Mouse (Mus musculus) forebrain, embryonic 10.5 days (tissue): ENCODE results near the gene Erich2. TPM values are rescaled to one million over a fixed set of nuclear protein-coding genes. Genes with fewer than 3 reads are reported as not detected.

Experiments
- DNase-seq: peaks from one replicate; pipeline ENCODE4 v3.0.0-alpha.2; 2017; ENCODE audit warnings: low spot score; ENCODE audit errors: extremely low spot score
- H3K27ac ChIP-seq: fragments of 300-500 bp; sonication (generic); 2 replicates; pipeline ENCODE4 v1.5.1; 2016; ENCODE audit warnings: mild to moderate bottlenecking
- H3K27me3 ChIP-seq: fragments of 300-500 bp; sonication (generic); 2 replicates; pipeline ENCODE4 v1.6.1; 2016; ENCODE audit warnings: mild to moderate bottlenecking; ENCODE audit not compliant: poor library complexity, severe bottlenecking
- H3K36me3 ChIP-seq: fragments of 300-500 bp; sonication (generic); replicated peaks from 2 replicates; pipeline ENCODE4 v1.6.1; 2016; ENCODE audit warnings: mild to moderate bottlenecking, moderate library complexity
- H3K4me1 ChIP-seq: fragments of 300-500 bp; sonication (generic); 2 replicates; pipeline ENCODE4 v1.6.1; 2016
- H3K4me3 ChIP-seq: fragments of 300-500 bp; sonication (generic); 2 replicates; pipeline ENCODE4 v1.5.1; 2016; ENCODE audit warnings: mild to moderate bottlenecking, moderate library complexity
- H3K9me3 ChIP-seq: fragments of 300-500 bp; sonication (generic); 2 replicates; pipeline ENCODE4 v1.6.1; 2016; ENCODE audit warnings: mild to moderate bottlenecking, moderate library complexity
- WGBS: fragments of 180-500 bp; shearing (Covaris S2); methylation state at CpG from one replicate; pipeline ENCODE4 v1.1.7; 2016; 5-methylcytosine and 5-hydroxymethylcytosine counted together
- polyA plus RNA-seq: library from polyadenylated mRNA; unstranded; fragments of >200 nt; fragmentation: Nextera tagmentation; extraction: Ambion mirVana; gene quantifications from 2 replicates; pipeline ENCODE4 v1.2.1, GENCODE M21; 2016

Gene Erich2
- polyA plus RNA-seq, 1 experiment from 2014 or later: 0.56 TPM

DNA sequence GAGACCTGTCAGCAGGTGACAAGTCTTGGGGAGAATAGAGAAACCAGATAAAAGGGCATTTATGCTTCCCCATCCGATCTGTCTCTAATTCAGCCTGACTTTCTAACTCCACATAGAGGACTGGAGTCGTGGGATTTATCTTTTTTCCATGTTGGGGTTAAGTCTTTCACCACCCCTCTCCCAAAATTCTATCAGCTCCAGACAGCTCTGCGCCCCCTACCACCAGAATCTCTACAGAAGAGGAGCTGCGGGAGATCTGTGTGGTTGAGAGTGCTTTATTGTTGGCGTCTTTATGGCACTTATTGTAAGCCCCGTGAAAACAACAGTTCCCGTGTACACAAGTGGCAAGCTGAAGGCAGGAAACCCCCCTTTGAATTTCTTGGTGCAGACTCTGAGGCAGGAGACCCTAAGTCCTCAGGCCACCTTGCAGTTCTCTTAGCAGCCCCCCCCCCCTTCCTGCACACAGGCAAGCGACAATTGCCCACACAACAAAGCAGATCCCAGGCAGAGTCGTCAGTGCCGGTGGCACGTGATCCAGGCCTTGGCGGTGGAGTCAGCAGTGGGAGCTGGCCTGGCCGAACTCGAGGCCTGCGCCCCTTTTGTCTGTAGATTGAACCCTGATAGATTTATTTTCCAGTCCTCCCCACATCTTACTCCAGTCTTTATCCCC is 56.2 kb downstream of the Erich2 start:
- no peaks in the 10 kb centered on the region for H3K9me3 ChIP-seq
- no peaks in the 10 kb centered on the region for H3K36me3 ChIP-seq
- H3K4me1 ChIP-seq: peaks cover 86% of the 10 kb centered on the region
- H3K27me3 ChIP-seq: peaks cover 100% of the 10 kb centered on the region
- 1% methylated on average over 15 of the region's 15 CpGs for WGBS
- H3K4me3 ChIP-seq: peak overlapping the region; percentile 26; the same call in 1 of the 2 replicates
- no peak overlapping the region for H3K27ac ChIP-seq
- peak; percentile 49 for DNase-seq

DNA sequence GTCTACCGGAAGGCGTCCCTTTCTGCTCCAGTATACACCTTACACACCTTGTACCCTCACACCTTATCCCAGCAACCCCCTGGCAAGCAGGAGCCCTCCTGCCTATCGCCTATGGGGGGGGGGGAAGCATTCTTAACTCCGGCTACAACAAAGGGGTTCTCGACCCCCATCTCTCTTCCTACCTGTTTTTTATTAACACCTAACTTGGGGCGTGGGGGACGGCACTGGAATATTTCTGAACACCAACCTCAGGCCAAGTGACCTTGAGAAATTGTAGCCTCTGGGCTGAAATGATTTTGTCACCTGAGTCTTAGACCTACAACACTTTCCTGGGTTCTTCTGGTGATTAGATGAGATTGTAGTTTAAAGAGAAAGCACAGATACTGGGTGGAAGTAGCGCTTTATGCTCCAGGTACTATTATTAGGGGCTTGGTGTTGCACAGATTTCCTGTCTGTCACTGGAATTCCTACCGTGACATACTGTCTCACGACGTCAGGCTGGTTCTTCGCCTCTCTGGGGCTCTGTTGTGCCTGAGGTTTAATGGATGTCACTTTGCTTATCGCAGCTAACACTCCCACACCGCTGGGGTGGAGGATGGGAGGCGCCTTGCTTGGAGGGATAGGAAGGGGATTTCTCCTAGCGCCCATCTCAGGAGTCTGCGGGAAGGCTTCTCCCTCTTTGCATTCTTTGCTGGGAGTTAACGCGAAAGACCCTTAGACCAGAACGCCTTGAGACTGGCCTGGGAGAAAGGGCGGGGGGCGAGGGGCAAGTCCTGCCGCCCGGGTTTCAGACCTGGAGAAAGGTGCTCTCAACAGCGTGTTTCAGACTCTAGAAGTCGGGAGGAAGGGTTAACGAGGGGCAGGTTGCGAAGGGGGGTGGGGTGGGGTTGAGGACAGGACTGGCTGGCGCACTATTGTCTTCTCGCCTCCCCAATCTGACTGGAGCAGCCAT is 57.3 kb downstream of the Erich2 start:
- Histone ChIP-seq H3K27ac (no peak overlapping the region), H3K36me3 (no peaks in the 10 kb centered on the region), H3K4me1 (peaks cover 81% of the 10 kb centered on the region), H3K27me3 (peaks cover 100% of the 10 kb centered on the region), H3K4me3 (peak overlapping the region; percentile 43), H3K9me3 (no peaks in the 10 kb centered on the region)
- WGBS: 2% methylated on average over 30 of the region's 30 CpGs
- DNase-seq: peak; percentile 30

DNA sequence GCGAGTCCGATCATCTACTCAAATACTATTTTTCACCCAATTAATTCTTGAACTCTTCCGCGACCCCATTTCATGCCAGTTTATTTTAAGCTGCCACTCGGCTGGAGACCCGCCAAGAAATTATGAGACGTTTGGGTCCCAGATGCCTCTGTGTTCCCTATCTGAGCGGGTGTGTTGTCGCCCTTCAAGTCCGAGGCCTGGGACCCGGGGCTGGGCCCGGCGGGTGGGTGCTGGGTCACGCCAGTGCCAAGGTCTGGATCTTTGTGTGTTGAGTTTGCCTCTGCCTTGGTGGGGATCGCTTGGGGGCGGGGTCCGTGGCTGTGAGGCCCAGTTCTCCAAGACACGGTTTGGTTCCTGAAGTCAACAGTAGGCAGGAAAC is 58.0 kb downstream of the Erich2 start:
- Histone ChIP-seq H3K27ac (0 out of 2 replicates have a peak overlapping the region, but pooled peaks have one; percentile 15), H3K4me1 (peaks cover 74% of the 10 kb centered on the region), H3K27me3 (peaks cover 100% of the 10 kb centered on the region), H3K36me3 (no peaks in the 10 kb centered on the region), H3K4me3 (peak overlapping the region; percentile 43), H3K9me3 (no peaks in the 10 kb centered on the region)
- 2% methylated on average over 18 of the region's 18 CpGs for WGBS
- peak; percentile 31 for DNase-seq

DNA sequence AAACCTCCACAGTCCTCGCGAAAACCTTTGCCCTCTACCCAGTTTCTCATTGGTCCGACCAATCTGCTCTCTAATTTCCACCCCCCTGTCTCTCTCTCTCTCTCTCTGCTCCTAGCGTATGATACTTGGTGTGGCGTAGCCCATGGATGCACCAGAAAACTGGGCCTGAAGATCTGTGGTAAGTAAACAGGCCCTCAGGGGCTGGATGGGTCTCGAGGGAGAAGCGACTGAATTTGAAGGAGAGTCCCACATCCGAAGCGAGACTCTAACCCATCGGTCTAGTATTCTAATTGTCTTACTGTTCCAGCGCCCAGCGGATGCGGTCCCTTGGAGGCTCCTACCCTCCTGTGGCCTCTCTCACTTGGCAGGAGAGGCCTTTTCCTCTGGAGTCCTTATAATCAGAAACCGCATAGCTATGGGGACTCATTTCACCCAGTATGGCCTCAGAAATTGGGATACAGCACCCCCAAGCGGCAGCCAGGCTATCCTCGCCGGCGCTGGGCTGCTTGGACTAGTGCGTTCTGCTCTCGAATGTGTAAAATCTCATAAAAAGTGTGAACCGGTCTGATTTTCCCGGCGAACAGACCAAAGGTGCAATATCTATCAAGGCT is 58.6 kb downstream of the Erich2 start:
- peak overlapping the region; percentile 43; the same call in 1 of the 2 replicates for H3K4me3 ChIP-seq
- H3K27me3 ChIP-seq: peaks cover 100% of the 10 kb centered on the region
- peaks cover 68% of the 10 kb centered on the region for H3K4me1 ChIP-seq
- DNase-seq: peak; percentile 72
- no peaks in the 10 kb centered on the region for H3K36me3 ChIP-seq
- WGBS: under 1% methylated on average over 23 of the region's 23 CpGs
- no peaks in the 10 kb centered on the region for H3K9me3 ChIP-seq
- 0 out of 2 replicates have a peak overlapping the region, but pooled peaks have one; percentile 15 for H3K27ac ChIP-seq

DNA sequence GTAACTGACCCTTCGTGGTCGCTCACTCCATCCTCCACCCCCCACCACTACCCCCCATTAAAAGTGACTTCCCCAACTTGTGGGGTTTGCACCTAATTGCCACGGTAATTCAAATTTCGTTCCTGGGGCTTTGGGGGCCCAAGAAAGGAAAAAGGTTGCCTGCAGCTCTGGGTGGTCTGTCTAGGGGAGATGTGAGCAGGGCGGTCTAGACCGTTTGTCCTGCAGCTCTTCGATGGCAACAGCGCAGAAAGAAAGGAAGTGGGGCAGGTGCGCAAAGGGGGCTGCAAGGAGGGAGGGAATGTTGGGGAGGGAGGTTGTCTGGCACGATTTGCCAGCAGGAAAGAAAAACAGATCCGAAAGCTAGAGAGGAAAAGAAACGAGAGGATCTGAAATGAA is 59.1 kb downstream of the Erich2 start:
- Histone ChIP-seq H3K4me1 (peaks cover 63% of the 10 kb centered on the region), H3K27ac (no peak overlapping the region)
- under 1% methylated on average over 12 of the region's 12 CpGs for WGBS

DNA sequence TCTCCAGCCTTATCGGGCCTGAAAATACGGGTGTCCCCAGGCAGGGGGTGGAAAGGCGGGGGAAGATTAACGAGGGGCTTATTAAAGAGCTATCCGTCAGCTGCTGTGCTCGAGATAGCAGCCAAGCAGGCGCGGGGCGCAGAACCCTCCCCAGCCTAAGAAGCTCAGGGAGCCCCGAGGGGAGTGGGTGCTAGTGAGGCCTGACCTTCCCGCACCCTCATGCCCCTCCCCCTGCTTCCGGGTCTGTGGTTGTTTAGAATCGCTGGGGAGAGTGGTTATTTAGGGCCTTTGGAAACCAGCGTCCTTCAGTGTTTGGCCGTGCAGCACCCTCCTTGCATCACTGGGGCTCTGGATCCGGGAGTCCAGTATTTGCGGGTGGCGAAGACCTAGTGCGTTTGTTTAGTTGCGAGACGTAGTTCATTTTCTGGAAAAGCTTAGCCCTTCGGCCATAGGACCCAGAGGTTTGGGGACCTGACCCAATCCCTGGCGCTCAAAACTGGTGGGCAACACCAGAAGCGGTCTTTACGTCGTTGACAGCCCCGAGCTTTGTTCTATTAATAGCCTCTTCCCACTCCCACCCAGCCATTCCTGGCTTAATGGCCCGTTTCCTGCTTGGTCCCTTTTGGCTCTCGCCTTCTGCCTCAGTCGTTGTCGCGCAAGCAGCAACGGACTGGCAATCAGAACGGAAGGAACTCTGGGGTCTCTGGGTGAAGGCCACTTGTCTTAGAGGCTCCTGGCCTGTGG is 59.8 kb downstream of the Erich2 start:
- peaks cover 100% of the 10 kb centered on the region for H3K27me3 ChIP-seq
- H3K4me1 ChIP-seq: peaks cover 57% of the 10 kb centered on the region
- WGBS: under 1% methylated on average over 34 of the region's 34 CpGs
- no peak overlapping the region for H3K27ac ChIP-seq
- peak overlapping the region; percentile 43 for H3K4me3 ChIP-seq
- peak; percentile 39 for DNase-seq
- no peaks in the 10 kb centered on the region for H3K9me3 ChIP-seq
- H3K36me3 ChIP-seq: no peaks in the 10 kb centered on the region

More for the DNA sequence above, 59.1 kb downstream of the Erich2 start:
- DNase-seq: peak; percentile 31
- Histone ChIP-seq H3K36me3 (no peaks in the 10 kb centered on the region), H3K27me3 (peaks cover 100% of the 10 kb centered on the region), H3K9me3 (no peaks in the 10 kb centered on the region), H3K4me3 (peak overlapping the region; percentile 43)

DNA sequence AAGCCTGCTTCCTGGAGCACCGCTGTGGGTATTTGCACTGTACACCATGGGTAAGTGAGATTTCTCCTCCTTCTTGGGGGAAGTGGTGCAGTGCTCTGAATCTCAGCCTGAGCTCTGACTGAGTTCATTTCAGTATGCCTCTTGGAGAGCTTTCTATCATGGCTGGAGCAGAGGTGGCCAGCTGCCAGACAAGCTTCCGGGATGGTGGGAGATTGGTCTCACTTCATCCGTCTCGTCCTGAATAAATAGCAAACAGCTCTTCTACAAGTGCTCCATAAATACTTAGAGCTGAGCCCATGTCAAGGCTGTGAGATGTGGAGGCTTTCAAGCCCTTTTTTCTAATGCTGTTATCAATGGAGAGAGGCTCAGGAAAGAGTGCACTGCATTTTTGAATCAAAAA is 63.1 kb downstream of the Erich2 start:
- peaks cover 23% of the 10 kb centered on the region for H3K4me1 ChIP-seq
- H3K36me3 ChIP-seq: no peaks in the 10 kb centered on the region
- no peak overlapping the region for H3K4me3 ChIP-seq
- no peak overlapping the region for H3K27ac ChIP-seq
- H3K9me3 ChIP-seq: no peaks in the 10 kb centered on the region
- DNase-seq: no peak
- H3K27me3 ChIP-seq: peaks cover 81% of the 10 kb centered on the region
- 83% methylated on average over 4 of the region's 4 CpGs for WGBS

DNA sequence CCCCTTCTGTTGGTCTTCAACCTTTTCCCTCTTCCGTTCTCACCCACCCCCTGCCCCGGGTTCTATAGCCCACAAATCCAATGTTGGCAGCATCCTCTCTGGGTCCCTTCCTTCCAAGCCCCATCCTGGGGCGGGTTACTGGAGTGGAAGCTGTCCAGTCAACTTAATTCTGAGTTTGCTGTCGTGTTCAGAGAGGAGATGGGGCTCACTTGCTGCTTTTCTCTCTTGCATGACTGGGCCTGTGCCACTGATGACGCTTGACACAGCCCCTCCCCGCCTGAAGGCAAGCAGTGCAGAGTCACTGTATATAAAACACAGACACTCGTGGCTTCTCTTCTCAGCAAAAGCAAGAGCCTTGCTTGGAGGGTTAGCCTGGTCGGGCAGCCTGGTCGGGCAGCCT is 63.6 kb downstream of the Erich2 start:
- Histone ChIP-seq H3K4me3 (no peak overlapping the region), H3K9me3 (no peaks in the 10 kb centered on the region), H3K4me1 (peaks cover 18% of the 10 kb centered on the region), H3K36me3 (no peaks in the 10 kb centered on the region), H3K27ac (no peak overlapping the region), H3K27me3 (peaks cover 75% of the 10 kb centered on the region)
- DNase-seq: no peak
- 59% methylated on average over 9 of the region's 9 CpGs for WGBS

DNA sequence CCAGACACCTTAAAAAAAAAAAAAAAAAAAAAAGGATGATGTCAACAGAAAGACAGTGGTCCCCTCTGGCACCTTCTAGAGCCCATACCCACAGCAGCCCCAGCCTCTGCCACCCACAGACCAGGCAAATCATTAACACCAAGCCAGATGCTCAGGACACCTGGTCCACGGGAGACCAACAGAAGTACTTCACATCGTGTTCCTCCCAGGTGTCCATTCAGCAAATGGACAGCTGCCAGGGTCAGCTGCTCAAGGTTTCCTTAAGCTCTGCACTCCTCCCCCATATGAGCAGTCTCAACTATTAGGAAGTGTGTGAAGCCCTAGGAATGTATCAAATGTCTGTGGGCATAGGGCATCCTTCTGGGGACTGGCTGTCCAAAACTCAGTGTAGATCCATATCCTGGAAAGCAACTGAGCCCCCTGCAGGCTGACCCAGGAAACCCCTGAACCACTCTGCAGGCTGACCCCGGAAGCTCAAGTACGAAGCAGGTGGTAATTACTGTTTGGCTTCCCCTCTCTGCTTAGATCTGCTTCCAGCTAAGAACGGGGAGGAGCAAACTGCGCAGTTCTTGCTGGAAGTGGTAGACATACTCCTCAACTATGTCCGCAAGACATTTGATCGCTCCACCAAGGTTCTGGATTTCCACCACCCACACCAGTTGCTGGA is 65.1 kb downstream of the Erich2 start:
- Histone ChIP-seq H3K27me3 (peaks cover 61% of the 10 kb centered on the region), H3K4me1 (peaks cover 3% of the 10 kb centered on the region), H3K36me3 (no peaks in the 10 kb centered on the region)

DNA sequence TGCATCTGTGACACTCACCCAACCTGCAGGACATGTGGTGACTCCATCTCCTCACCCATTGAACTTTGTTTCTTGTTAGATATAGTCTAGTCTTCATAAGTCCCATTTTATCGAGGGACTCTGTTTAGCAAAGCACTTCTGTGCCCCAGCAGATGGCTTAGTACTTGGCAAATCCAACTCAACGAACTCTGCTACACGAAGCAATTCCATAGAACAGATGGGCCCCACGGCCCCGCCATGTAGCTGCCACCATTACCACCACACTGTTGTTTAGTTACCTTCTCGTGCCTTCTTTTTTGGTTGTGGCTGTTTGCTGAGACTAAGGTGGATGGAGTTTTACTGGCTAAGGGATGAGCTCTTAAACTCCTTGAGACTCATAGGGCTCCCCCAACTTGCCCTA is 79.6 kb downstream of the Erich2 start:
- 90% methylated on average over 6 of the region's 6 CpGs for WGBS
- Histone ChIP-seq H3K4me3 (no peak overlapping the region), H3K36me3 (no peaks in the 10 kb centered on the region), H3K27me3 (no peaks in the 10 kb centered on the region), H3K9me3 (no peaks in the 10 kb centered on the region), H3K27ac (no peak overlapping the region), H3K4me1 (peaks cover 5% of the 10 kb centered on the region; the same call in 1 of the 2 replicates)
- DNase-seq: no peak

More for the DNA sequence above, 65.1 kb downstream of the Erich2 start:
- Histone ChIP-seq H3K4me3 (no peak overlapping the region), H3K27ac (no peak overlapping the region), H3K9me3 (no peaks in the 10 kb centered on the region)
- WGBS: 83% methylated on average over 8 of the region's 8 CpGs
- no peak for DNase-seq
